Mouse (Mus musculus): ENCODE results near the gene Pde4dip.

Gene Pde4dip

DNA sequence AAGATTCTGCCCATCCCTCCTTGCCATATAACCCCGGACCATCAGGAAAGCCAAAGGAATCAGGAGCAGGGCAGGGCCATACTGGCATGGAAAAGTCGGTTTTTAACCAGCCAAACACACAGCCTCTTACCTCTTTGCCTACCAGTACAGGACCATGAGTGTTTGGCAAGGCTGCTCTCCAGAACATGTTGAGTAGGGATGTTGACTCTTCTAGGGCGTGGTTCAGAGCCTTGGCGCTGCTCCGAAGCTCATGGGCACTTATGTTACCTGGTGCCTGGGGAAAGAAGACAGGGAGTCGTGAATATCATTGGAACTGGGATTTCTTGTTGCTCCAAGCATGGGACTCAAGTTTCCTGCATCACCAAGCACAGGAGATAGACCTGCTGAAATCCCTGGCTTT is 194.7 kb downstream of the Pde4dip start:
- in situ Hi-C loops (cut with MboI, MseI), result no loop called here

DNA sequence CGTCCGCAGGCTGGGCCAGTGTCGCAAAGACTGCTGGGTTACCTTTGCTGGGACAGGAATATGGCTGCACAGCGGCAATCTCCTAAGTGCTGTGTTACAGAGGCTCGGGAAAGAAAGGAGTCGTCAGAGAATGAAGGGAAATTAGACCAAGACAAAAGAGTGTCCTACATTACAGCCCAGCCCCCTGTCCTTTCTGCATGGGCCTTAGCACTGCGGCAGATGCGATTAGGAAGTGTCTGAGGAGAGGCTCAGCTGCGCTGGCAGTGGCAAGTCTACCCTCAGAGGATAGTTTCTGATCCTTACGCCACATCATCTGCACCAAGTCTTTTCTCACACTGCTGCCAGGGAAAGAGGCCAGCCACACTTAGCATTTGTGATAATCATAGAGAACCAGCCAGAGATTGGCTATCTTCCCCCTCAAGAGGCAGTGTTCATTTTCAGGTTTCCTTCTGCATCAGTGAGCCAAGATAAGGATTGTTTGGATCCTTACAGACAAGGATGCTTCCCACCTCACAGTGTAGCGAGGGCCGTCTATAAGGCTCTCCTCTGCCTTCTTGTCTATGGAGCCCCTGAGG is 197.0 kb downstream of the Pde4dip start:
- in situ Hi-C loops (cut with MboI, MseI), result no loop called here

DNA sequence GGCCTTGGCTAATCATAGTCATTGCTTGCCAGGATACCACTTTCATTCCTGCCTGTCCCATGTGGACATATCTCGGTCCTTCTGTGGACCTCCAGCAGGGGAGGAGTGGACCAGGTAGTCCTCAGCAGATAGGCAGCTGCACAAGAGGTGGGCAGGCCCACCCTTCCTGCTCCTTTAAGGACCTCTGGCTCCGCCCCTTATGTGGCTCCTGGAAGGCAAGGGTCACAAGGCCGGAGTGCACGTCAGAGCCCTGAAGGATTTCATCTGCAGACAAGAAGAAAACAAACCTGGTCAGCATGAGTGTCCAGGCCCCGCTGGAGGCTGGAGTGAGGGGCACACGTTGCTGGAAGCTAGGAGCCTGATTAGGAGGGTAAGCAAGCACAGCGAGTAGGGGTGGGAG is 197.9 kb downstream of the Pde4dip start:
- in situ Hi-C loops (cut with MboI, MseI), result no loop called here

- in situ Hi-C loops (cut with MboI, MseI), result no loop called here
Observed at GRCm38 (mm10) chr3:97689289-97689688, 199.2 kb downstream of the Pde4dip start.

DNA sequence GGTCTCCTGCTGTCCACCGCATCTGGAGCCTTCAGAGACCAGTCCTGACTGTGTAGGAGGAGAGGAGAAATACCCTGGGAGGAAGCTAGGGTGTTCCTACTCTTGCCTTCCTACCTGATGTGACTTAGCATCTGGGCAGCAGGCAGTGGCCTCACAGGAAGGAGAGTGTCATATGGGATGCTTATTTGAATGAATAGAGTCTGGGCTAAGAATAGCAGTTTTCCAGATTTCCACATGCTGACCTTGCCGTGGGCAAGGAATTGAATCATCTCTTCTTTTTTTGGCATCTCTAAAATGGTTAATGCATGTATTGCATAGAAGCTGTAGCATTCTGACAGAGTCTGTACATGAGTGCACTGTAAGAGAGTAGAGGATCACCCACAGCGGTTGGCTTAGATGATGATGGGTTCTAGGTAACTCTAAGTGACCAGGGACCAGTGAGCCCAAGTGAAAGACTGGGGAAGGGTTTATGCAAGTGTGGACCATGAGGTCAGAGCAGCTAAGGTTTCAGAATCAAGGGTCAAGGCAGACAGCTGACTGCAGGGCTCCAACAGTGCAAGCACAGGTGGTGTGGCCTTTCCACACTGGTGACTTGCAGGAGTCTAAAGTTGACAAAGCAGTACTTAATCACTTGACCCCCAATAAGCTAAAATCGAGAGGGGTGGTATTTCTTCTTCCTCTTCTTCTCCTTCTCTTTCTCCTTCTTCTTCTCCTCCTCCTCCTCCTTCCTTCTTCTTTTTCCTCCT is 202.0 kb downstream of the Pde4dip start:
- in situ Hi-C loops (cut with MboI, MseI), result no loop called here

DNA sequence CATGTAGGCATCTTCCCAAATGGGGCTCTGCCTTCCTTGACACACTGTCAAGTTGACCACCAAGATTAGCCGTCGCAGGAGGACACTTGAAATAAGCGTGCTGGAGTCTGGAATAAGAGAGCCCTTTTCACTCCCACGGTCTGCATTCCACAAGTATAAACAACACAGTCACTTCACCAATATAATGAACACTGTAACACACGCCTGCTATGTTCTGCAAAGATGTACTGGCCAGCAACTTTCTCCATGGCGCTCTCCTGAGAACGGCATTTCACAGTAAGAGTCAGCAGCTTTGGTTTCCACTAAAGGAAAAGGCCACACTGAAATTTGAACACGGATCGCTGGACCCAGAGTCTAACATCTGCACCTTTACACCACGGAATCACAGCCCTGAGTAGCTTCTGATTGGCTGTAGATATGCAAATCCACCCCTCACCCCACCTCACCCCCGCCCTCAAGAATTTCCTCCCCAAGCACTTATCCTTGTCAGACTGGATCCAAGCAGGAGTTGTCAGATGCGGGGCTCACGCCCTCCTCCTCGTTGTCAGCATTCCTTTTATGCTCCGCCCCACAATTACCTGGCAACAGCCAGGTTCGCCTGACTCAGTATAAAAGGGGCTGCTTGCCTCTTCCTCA is 204.8 kb downstream of the Pde4dip start:
- in situ Hi-C loops (cut with MboI, MseI), result loop anchor here (5.0 kb wide), 2 partner anchors 84 to 199 kb away; no protein-coding TSS in a partner anchor

GRCm38 (mm10) chr3:97682576-97682975 is 205.9 kb downstream of the Pde4dip start:
- in situ Hi-C loops (cut with MboI, MseI), result loop anchor here (5.0 kb wide), 2 partner anchors 85 to 200 kb away; no protein-coding TSS in a partner anchor

- in situ Hi-C loops (cut with MboI, MseI), result loop anchor here (5.0 kb wide), 2 partner anchors 85 to 200 kb away; no protein-coding TSS in a partner anchor
Observed at GRCm38 (mm10) chr3:97682159-97682502, 206.4 kb downstream of the Pde4dip start.

GRCm38 (mm10) chr3:97681321-97682158 is 207.0 kb downstream of the Pde4dip start:
- in situ Hi-C loops (cut with MboI, MseI), result loop anchor here (5.0 kb wide), 2 partner anchors 86 to 201 kb away; no protein-coding TSS in a partner anchor

DNA sequence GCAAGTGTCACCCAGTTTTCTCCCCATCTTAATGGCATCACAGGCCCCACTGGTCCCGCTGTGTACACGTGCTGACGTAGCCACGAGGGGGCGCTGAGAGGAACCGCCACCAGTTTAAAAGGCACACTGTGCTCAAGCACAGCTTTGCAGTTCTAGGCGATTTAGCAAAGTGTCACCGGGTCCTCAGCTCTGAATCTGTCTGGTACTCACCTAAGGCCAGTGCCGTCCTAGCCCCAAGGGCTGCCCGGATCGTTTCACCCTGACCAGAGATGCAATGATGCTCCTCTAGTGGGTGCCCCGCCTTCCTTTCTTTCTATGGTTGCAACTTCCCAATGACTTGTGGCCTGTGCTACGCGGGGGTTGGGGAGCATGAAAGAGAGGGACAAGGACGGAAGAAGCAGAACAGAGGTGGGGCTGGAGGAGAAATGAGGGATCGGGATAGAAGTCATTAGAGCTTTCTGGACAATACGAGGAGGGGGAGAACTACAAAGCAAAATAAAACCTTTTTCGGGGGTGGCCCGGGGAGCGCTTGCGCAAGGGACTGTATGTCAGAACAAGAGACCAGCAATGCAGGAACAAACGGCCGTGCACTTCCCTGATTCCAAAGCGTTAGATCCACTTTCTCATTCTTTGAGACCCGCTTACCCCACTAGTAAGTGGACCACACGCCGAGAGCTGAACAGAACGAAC is 207.7 kb downstream of the Pde4dip start:
- in situ Hi-C loops (cut with MboI, MseI), result loop anchor here (5.0 kb wide), 2 partner anchors 87 to 202 kb away; no protein-coding TSS in a partner anchor

GRCm38 (mm10) chr3:97678416-97678815 is 210.1 kb downstream of the Pde4dip start:
- in situ Hi-C loops (cut with MboI, MseI), result no loop called here

DNA sequence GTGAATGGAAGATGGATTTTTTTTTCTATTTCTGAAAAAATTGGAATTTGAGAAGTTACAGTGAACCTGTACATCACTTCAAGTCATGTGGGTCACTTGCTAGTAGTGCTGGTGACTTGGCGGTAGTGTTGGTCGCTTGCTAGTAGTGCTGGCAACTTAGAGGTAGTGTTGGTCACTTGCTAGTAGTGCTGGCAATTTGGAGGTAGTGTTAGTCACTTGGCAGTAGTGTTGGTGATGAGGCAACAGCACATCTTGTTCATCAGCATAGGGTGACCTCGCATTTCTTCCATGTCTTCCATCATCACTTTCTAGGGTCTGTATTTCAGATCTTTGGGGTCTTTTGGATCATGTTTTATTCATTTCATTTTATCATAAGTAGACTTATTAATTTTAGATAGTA is 212.4 kb downstream of the Pde4dip start:
- in situ Hi-C loops (cut with MboI, MseI), result no loop called here

GRCm38 (mm10) chr3:97674644-97675110 is 213.8 kb downstream of the Pde4dip start, which contains the start of gene Gm17651:
Gene Gm17651, minus strand, starts transcription at chr3:97674694.
- in situ Hi-C loops (cut with MboI, MseI), result no loop called here

DNA sequence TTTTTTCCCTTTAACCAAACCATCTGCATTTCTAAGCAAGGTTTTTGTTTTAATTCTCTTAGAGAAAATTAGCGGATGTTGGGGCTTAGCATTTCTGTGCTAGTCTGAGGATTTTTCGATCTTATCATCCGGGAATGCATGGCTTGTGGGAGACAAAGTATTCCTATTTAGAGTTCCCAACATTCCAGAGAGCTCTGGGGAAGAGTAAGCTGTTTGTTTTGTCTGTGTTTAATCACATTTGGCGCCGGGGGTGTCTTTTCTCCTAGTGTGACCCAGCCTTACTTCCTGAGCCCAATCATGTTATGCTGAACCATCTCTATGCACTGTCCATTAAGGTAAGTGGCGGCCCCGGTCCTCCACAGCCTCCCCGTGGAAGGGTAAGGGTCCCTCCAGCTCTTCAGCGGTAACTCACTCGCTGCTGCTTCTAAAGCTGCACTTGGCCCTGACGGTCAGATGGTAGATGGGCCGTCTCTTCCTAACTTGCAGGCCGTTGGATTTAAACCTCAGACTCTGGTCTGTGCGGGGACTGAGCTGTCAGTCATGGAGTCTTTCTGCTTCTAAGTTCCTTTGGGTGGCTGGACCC is 221.3 kb downstream of the Pde4dip start:
- in situ Hi-C loops (cut with MboI, MseI), result no loop called here

DNA sequence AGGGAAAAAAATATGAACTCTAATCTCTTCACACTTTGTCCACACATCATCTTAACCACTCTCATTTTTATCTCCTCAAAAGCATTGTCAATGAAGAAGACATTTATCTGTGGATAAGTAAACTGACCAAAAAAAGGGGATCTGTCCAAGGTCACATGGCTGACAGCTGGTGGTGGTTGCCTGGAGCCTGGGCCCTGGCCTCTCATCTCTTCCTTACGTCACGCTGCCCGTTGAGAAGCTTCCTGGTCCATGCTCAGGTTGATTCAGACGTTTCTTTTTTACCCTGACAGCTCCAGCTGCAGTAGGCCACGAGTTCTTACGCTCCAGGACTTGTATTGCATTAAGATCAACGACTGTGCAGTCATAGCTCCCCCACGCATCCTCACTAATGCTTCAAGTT is 222.4 kb downstream of the Pde4dip start:
- in situ Hi-C loops (cut with MboI, MseI), result no loop called here

GRCm38 (mm10) chr3:97665525-97665924 is 223.0 kb downstream of the Pde4dip start:
- in situ Hi-C loops (cut with MboI, MseI), result no loop called here

DNA sequence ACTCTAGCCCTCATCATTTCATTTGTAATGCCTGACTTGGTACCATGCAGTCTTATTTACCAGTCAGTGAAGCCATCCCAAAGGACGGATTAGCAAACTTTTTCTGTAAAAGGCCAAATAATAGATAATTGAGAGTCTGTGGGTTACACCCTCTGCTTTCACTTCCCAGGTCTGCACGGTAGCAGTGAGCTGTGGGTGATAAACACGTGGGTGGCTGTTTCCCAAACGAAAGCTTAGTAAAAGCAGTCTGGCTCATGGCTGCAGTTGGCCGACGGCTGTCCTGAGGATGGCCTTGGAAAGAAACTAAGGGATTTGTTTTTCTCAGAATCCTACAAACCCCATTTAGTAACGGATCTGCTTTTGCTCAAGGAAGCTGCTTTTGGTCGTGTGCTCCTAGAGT is 227.3 kb downstream of the Pde4dip start:
- in situ Hi-C loops (cut with MboI, MseI), result no loop called here

DNA sequence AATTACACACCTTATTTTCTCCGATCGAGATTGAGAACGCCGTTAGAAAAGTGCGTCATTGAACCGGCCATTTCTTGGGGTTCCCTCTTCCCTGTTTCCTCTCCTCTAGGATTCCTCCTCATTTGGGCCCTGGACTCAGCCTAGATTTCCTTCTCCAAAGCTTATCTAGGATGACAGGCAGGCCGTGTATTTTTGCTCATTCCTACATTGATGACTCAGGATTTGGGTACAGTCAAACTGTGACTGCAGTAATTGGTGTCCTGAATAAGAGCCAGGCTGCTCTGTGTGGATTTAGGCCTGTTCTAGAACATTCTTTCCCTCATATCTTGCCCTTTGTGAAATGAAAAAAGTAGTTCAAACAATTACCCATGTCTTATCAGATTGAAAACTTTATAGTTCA is 228.8 kb downstream of the Pde4dip start:
- in situ Hi-C loops (cut with MboI, MseI), result no loop called here

DNA sequence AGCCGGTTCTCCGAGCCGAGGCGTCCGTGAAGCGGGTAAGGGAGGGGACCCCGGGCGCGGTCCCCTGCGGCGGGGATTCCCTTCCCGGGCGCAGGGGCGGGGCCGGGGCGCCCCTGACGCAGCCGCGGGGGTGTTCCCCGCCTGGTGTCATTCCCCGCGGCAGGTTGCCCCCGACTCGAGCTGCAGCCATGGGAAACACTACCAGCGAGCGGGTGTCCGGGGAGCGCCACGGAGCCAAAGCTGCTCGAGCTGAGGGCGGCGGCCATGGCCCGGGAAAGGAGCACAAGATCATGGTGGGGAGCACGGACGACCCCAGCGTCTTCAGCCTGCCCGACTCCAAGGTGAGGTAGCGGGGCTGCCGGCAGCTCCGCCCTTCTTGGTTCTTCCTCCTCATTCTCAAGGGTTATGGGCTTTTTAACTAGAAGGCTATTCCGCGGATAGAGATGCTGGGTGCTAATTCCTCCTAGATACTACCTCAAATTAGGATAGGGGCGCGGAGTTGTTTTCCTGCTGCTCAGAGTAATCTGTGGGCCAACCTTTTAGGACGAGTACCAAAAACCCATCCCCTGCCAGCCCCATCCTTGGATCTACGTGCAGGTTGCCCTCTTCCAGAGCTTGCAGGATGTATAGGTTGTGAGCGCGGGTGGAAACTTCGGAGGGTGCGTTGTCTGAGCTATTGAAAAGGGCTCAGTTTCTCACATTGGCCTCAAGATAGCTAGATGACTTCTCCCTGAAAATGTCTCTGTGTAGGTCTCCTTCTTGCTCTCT is 229.9 kb downstream of the Pde4dip start:
- in situ Hi-C loops (cut with MboI, MseI), result no loop called here
